Comparison of ENCODE assay signal across 10 mouse cellular contexts in genomic region chr1:46864175-46864885, GRCm38 (mm10). TPM values are rescaled to one million over a fixed set of nuclear protein-coding genes. Genes with fewer than 3 reads are reported as not detected.
DNase-seq lines count a peak whose midpoint lies in the region; ATAC-seq lines count a peak whose summit lies in the region.
"Had no signal": no experiment of that assay in that cellular context is flagged by ENCODE, and none has a peak within 500 bp of the region (broad histone marks: within the 10 kb centered on the region; RNA-seq: fewer than 3 reads in every experiment).

No protein-coding gene starts in this region.

- ATAC-seq in common myeloid progenitor, adult 5-6 weeks (replicated peaks; ENCODE audit: low read depth, poor library complexity, severe bottlenecking): 0 out of 2 replicates have a peak, but pooled peaks have one; percentile 15
- ATAC-seq: forebrain, embryonic 15.5 days had no signal

- DNase-seq in heart, adult 11 months: peak; percentile 90
- no peak for DNase-seq in heart, adult 9 months (ENCODE audit: low spot score in 2 of 2)
- peak; percentile 51 for DNase-seq in 3T3-L1 (ENCODE audit: low read depth, low spot score)
- peak; percentile 56 to 73 for DNase-seq in kidney, postnatal 4 days
- no peak for DNase-seq in layer of hippocampus, adult 9-11 months
- no peak for DNase-seq in embryo, embryonic 11 days
- no peak for DNase-seq in left cerebral cortex, adult 11 months (ENCODE audit: low spot score)
- DNase-seq: retina, postnatal 1 day had no signal

RNA-seq across cellular contexts. Expression of gene Slc39a10, which starts 28.3 kb away (rescaled TPM):
- 31.7 and 36.0 TPM in 2 replicates for total RNA-seq in common myeloid progenitor, adult 5-6 weeks (2017)

Comparison
In these comparisons a context has a peak if more than half of its experiments do, and no peak if none do; other contexts are left out.
1. DNase-seq: peak in heart, adult 11 months (single experiment), 3T3-L1 (single experiment) and kidney, postnatal 4 days (2 of 2); none in heart, adult 9 months (0 of 2), layer of hippocampus, adult 9-11 months (single experiment), embryo, embryonic 11 days (single experiment) and left cerebral cortex, adult 11 months (single experiment).